Mouse (Mus musculus) MEL (cell line): ENCODE measurements around the gene Tut4. TPM values are rescaled to one million over a fixed set of nuclear protein-coding genes. Genes with fewer than 3 reads are reported as not detected.

Experiments used
- DNase-seq: peaks from one replicate; pipeline ENCODE4 v3.0.0; 2011; ENCODE audit warnings: low read depth, low spot score
- H3K27ac ChIP-seq: 2 replicates; pipeline ENCODE4 v1.5.1; 2012; ENCODE audit warnings: low read depth, mild to moderate bottlenecking, control low read depth, low read length, moderate library complexity; ENCODE audit not compliant: control insufficient read depth
- H3K27me3 ChIP-seq, 2 experiments: fragments of 150-350 bp in 1 of 2; sonication (generic) in 1 of 2; 2 replicates each; pipeline ENCODE4 v1.6.1; 2012; ENCODE audit warnings: low read length in 2 of 2, mild to moderate bottlenecking in 2 of 2, improper control_type of control experiment in 1 of 2, moderate library complexity in 1 of 2; ENCODE audit not compliant: insufficient read depth in 2 of 2, control insufficient read depth in 1 of 2
- H3K36me3 ChIP-seq, 2 experiments: 2 replicates each; pipeline ENCODE4 v1.6.1; 2012 to 2014; ENCODE audit warnings: low read length in 2 of 2, improper control_type of control experiment in 1 of 2, inconsistent platforms in 1 of 2, mild to moderate bottlenecking in 1 of 2; ENCODE audit not compliant: insufficient read depth in 2 of 2, control insufficient read depth in 1 of 2
- H3K4me1 ChIP-seq, 2 experiments: fragments of 150-350 bp in 1 of 2; sonication (generic) in 1 of 2; 2 replicates each; pipeline ENCODE4 v1.6.1; 2012; ENCODE audit warnings: low read length in 2 of 2, improper control_type of control experiment in 1 of 2, mild to moderate bottlenecking in 1 of 2; ENCODE audit not compliant: insufficient read depth in 2 of 2, control insufficient read depth in 1 of 2
- H3K4me3 ChIP-seq, 2 experiments: fragments of 150-350 bp in 1 of 2; sonication (generic) in 1 of 2; 2 replicates each; pipeline ENCODE4 v1.5.1; 2012; ENCODE audit warnings: low read depth in 2 of 2, low read length in 2 of 2, mild to moderate bottlenecking in 2 of 2, moderate library complexity in 2 of 2, control low read depth in 1 of 2, improper control_type of control experiment in 1 of 2; ENCODE audit not compliant: control insufficient read depth in 1 of 2, insufficient read depth in 1 of 2
- H3K79me2 ChIP-seq: 2 replicates; pipeline ENCODE4 v1.6.1; 2012; ENCODE audit warnings: mild to moderate bottlenecking, low read length, moderate library complexity; ENCODE audit not compliant: control insufficient read depth, poor library complexity, insufficient read depth
- H3K9ac ChIP-seq: 2 replicates; pipeline ENCODE4 v1.6.1; 2012; ENCODE audit warnings: low read depth, mild to moderate bottlenecking, control low read depth, low read length, moderate library complexity; ENCODE audit not compliant: control insufficient read depth, poor library complexity, severe bottlenecking
- H3K9me3 ChIP-seq: fragments of 150-350 bp; sonication (generic); replicated peaks from 2 replicates; pipeline ENCODE4 v1.6.1; 2012; ENCODE audit warnings: mild to moderate bottlenecking, low read length, improper control_type of control experiment, moderate library complexity; ENCODE audit not compliant: insufficient read depth
- BHLHE40 ChIP-seq: IDR thresholded peaks from 2 replicates; pipeline ENCODE4 v1.6.1; 2012; ENCODE audit warnings: low read depth, mild to moderate bottlenecking, inconsistent platforms, low read length, improper control_type of control experiment, borderline replicate concordance
- CHD1 ChIP-seq: IDR thresholded peaks from 2 replicates; pipeline ENCODE4 v1.6.1; 2012; ENCODE audit warnings: low read depth, mild to moderate bottlenecking, inconsistent platforms, low read length, improper control_type of control experiment
- CHD2 ChIP-seq: IDR thresholded peaks from 2 replicates; pipeline ENCODE4 v1.6.1; 2011; ENCODE audit warnings: low read length, improper control_type of control experiment
- E2F4 ChIP-seq: IDR thresholded peaks from 2 replicates; pipeline ENCODE4 v1.6.1; 2011; ENCODE audit warnings: low read depth, low read length, improper control_type of control experiment, borderline replicate concordance
- EP300 ChIP-seq, 2 experiments: IDR thresholded peaks; 2 replicates each; pipeline ENCODE4 v1.6.1; 2011; ENCODE audit warnings: improper control_type of control experiment in 2 of 2, low read length in 2 of 2, low read depth in 1 of 2, mild to moderate bottlenecking in 1 of 2
- GATA1 ChIP-seq: IDR thresholded peaks from 2 replicates; pipeline ENCODE4 v1.6.1; 2011; ENCODE audit warnings: low read depth, low read length, improper control_type of control experiment
- HCFC1 ChIP-seq: IDR thresholded peaks from 2 replicates; pipeline ENCODE4 v1.6.1; 2012; ENCODE audit warnings: low read depth, mild to moderate bottlenecking, inconsistent platforms, low read length, improper control_type of control experiment, moderate library complexity
- KAT2A ChIP-seq: conservative IDR thresholded peaks from 2 replicates; pipeline ENCODE4 v1.6.1; 2012; ENCODE audit warnings: low read depth, low read length, improper control_type of control experiment, inconsistent platforms
- MAX ChIP-seq: IDR thresholded peaks from 2 replicates; pipeline ENCODE4 v1.6.1; 2011; ENCODE audit warnings: low read length, improper control_type of control experiment
- MAZ ChIP-seq: IDR thresholded peaks from 2 replicates; pipeline ENCODE4 v1.6.1; 2012; ENCODE audit warnings: low read depth, mild to moderate bottlenecking, inconsistent platforms, low read length, improper control_type of control experiment
- MEF2A ChIP-seq: IDR thresholded peaks from 2 replicates; pipeline ENCODE4 v1.6.1; 2014; ENCODE audit warnings: low read depth, mild to moderate bottlenecking, inconsistent platforms, low read length, improper control_type of control experiment; ENCODE audit not compliant: poor library complexity, insufficient replicate concordance, severe bottlenecking; ENCODE audit errors: extremely low read depth
- MYB ChIP-seq: IDR thresholded peaks from 2 replicates; pipeline ENCODE4 v1.6.1; 2011; ENCODE audit warnings: mild to moderate bottlenecking, low read depth, low read length, improper control_type of control experiment
- MYC ChIP-seq: IDR thresholded peaks from 2 replicates; pipeline ENCODE4 v1.6.1; 2011; ENCODE audit warnings: low read depth, mild to moderate bottlenecking, low read length, improper control_type of control experiment, moderate library complexity
- NELFE ChIP-seq: IDR thresholded peaks from 2 replicates; pipeline ENCODE4 v1.6.1; 2011; ENCODE audit warnings: low read depth, low read length, improper control_type of control experiment
- POLR2A ChIP-seq, 2 experiments: IDR thresholded peaks; 2 replicates each; pipeline ENCODE4 v1.6.1; 2011 to 2012; ENCODE audit warnings: low read length in 2 of 2, mild to moderate bottlenecking in 2 of 2, control low read depth in 1 of 2, improper control_type of control experiment in 1 of 2, low read depth in 1 of 2, moderate library complexity in 1 of 2; ENCODE audit not compliant: control insufficient read depth in 1 of 2, insufficient read depth in 1 of 2, poor library complexity in 1 of 2
- RAD21 ChIP-seq: IDR thresholded peaks from 2 replicates; pipeline ENCODE4 v1.6.1; 2011; ENCODE audit warnings: mild to moderate bottlenecking, low read depth, low read length, improper control_type of control experiment
- SMC3 ChIP-seq: IDR thresholded peaks from 2 replicates; pipeline ENCODE4 v1.6.1; 2011; ENCODE audit warnings: low read depth, low read length, improper control_type of control experiment
- TCF12 ChIP-seq: IDR thresholded peaks from 2 replicates; pipeline ENCODE4 v1.6.1; 2014; ENCODE audit warnings: low read depth, mild to moderate bottlenecking, inconsistent platforms, low read length, improper control_type of control experiment, moderate library complexity
- UBTF ChIP-seq: IDR thresholded peaks from 2 replicates; pipeline ENCODE4 v1.6.1; 2012; ENCODE audit warnings: low read depth, mild to moderate bottlenecking, inconsistent platforms, low read length, improper control_type of control experiment, moderate library complexity, borderline replicate concordance; ENCODE audit not compliant: insufficient read depth
- USF1 ChIP-seq: IDR thresholded peaks from 2 replicates; pipeline ENCODE4 v1.6.1; 2014; ENCODE audit warnings: low read depth, mild to moderate bottlenecking, inconsistent platforms, low read length, improper control_type of control experiment, moderate library complexity
- ZC3H11A ChIP-seq: IDR thresholded peaks from 2 replicates; pipeline ENCODE4 v1.6.1; 2012; ENCODE audit warnings: low read depth, mild to moderate bottlenecking, inconsistent platforms, low read length, improper control_type of control experiment
- ZMIZ1 ChIP-seq: IDR thresholded peaks from 2 replicates; pipeline ENCODE4 v1.6.1; 2012; ENCODE audit warnings: low read depth, mild to moderate bottlenecking, inconsistent platforms, low read length, improper control_type of control experiment, moderate library complexity
- ZNF384 ChIP-seq: IDR thresholded peaks from 2 replicates; pipeline ENCODE4 v1.6.1; 2012; ENCODE audit warnings: low read depth, mild to moderate bottlenecking, inconsistent platforms, low read length, improper control_type of control experiment
- polyA plus RNA-seq, 2 experiments: library from polyadenylated mRNA; stranded (reverse) in 1 of 2; unstranded in 1 of 2; fragments of >175 nt in 1 of 2; fragments of >200 nt in 1 of 2; gene quantifications; 2 replicates each; pipeline versions ENCODE4 v1.2.1 to v1.2.4; 2012; ENCODE audit warnings: low replicate concordance in 2 of 2, low read depth in 1 of 2; ENCODE audit not compliant: insufficient read length in 2 of 2, insufficient read depth in 1 of 2, missing spikeins in 1 of 2
- total RNA-seq: library from RNA; depleted of rRNA; stranded (reverse); fragments of 300-350 nt; gene quantifications from 2 replicates; pipeline ENCODE4 v1.2.3, GENCODE M21; 2012

Gene Tut4
- total and polyA plus RNA-seq, 3 experiments: 9.0 to 63.2 TPM; not detected in 1

- Histone ChIP-seq H3K9ac (no peak overlapping the region), H3K4me3 (no peak overlapping the region), H3K4me1 (no peaks in the 10 kb centered on the region), H3K9me3 (no peaks in the 10 kb centered on the region), H3K27me3 (peaks cover 15 to 30% of the 10 kb centered on the region in 2 experiments), H3K36me3 (no peaks in the 10 kb centered on the region), H3K27ac (no peak overlapping the region), H3K79me2 (no peaks in the 10 kb centered on the region)
- TF ChIP-seq USF1: no peak
- TF ChIP-seq ZNF384: 0 out of 2 replicates have a peak, but pooled peaks have one; percentile 33
- no peak for DNase-seq
Measured at GRCm38 (mm10) chr4:108448091-108448490, 11.1 kb upstream of the Tut4 start.

DNA sequence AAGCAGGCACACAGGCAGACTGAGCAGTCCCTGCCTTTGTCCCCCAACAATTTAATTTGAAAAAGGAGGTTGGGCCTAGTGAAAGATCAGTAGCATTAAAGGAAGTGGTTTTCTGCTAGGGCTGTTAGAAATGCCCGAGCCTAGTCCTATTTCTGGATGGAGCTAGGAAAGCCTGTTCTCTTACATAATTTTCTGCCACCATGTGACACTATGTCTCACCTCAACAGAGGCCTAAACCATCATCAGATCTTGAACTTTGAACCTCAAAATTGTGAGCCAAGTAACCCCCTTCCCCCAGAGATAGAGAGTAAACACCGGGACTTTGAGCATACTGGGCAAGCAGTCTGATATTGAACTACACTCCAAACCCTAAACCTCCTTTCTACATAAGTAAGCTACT is 3.2 kb upstream of the Tut4 start:
- Histone ChIP-seq H3K4me3 (no peak overlapping the region), H3K27me3 (peaks cover 4 to 8% of the 10 kb centered on the region in 2 experiments), H3K36me3 (peaks cover 0 to 29% of the 10 kb centered on the region in 2 experiments; a peak in 2 of 4 replicates), H3K79me2 (peaks cover 15% of the 10 kb centered on the region), H3K9ac (no peak overlapping the region), H3K9me3 (no peaks in the 10 kb centered on the region)
- peak; percentile 31 for DNase-seq
- TF ChIP-seq HCFC1 (0 out of 2 replicates have a peak, but pooled peaks have one; percentile 8), MYC (no peak)
- TF ChIP-seq, all 39 proteins: peak for 1
- H3K27ac ChIP-seq: peak overlapping the region; percentile 29; the same call in 1 of the 2 replicates
- H3K4me1 ChIP-seq: peaks cover 21 to 26% of the 10 kb centered on the region in 2 experiments

- Histone ChIP-seq H3K4me3 (peak overlapping the region; percentile 24 to 90), H3K79me2 (peaks cover 25% of the 10 kb centered on the region), H3K9me3 (no peaks in the 10 kb centered on the region), H3K9ac (peak overlapping the region; percentile 39), H3K36me3 (peaks cover 0 to 33% of the 10 kb centered on the region in 2 experiments; a peak in 2 of 4 replicates), H3K4me1 (peaks cover 21 to 29% of the 10 kb centered on the region in 2 experiments), H3K27ac (peak overlapping the region; percentile 91), H3K27me3 (no peaks in the 10 kb centered on the region)
- peak; percentile 75 for DNase-seq
- no peak; the same call in 1 of the 2 replicates for TF ChIP-seq MAX
- TF ChIP-seq POLR2A (IDR thresholded peaks at IDR 0.05; ENCODE audit: control insufficient read depth in 1 of 2, insufficient read depth in 1 of 2, low read depth in 1 of 2, low read length in 2 of 2, poor library complexity in 1 of 2): no peak
- TF ChIP-seq MYB: 0 out of 2 replicates have a peak, but pooled peaks have one; percentile 25
- TF ChIP-seq MAZ: peak; percentile 72
- no peak; the same call in 1 of the 2 replicates for TF ChIP-seq USF1
- no peak for TF ChIP-seq E2F4
- TF ChIP-seq ZNF384: peak; percentile 52; the same call in 1 of the 2 replicates
- peak; percentile 41; the same call in 1 of the 2 replicates for TF ChIP-seq HCFC1
- TF ChIP-seq CHD1: 0 out of 2 replicates have a peak, but pooled peaks have one; percentile 31
- TF ChIP-seq BHLHE40: peak; percentile 55; the same call in 1 of the 2 replicates
- peak; percentile 38; the same call in 1 of the 2 replicates for TF ChIP-seq KAT2A
- no peak for TF ChIP-seq ZC3H11A
- peak; percentile 44; the same call in 1 of the 2 replicates for TF ChIP-seq NELFE
- TF ChIP-seq EP300 (IDR thresholded peaks at IDR 0.05; ENCODE audit: low read depth in 1 of 2, low read length in 2 of 2): peak; percentile 88 to 90
- TF ChIP-seq UBTF: no peak
- TF ChIP-seq MEF2A: 0 out of 2 replicates have a peak, but pooled peaks have one; percentile 41
- TF ChIP-seq RAD21: no peak
- TF ChIP-seq MYC: no peak
- peak; percentile 88 for TF ChIP-seq TCF12
- TF ChIP-seq SMC3: no peak
- TF ChIP-seq GATA1: peak; percentile 88
- TF ChIP-seq ZMIZ1: 0 out of 2 replicates have a peak, but pooled peaks have one; percentile 34
- TF ChIP-seq CHD2: peak; percentile 35; the same call in 1 of the 2 replicates
Measured at GRCm38 (mm10) chr4:108458201-108458741, 955 bp upstream of the Tut4 start.
